Mouse (Mus musculus) lung, adult 2 months (tissue): ENCODE results near the gene Taf4. TPM values are rescaled to one million over a fixed set of nuclear protein-coding genes. Genes with fewer than 3 reads are reported as not detected.

Experiments used
- DNase-seq: peaks from one replicate; pipeline ENCODE4 v3.0.0; 2022
- H3K4me1 ChIP-seq: fragments of 200-500 bp; 2 replicates; pipeline ENCODE4 v1.6.1; 2011; ENCODE audit warnings: low read length; ENCODE audit not compliant: control insufficient read depth, insufficient read depth
- H3K4me3 ChIP-seq: fragments of 200-500 bp; replicated peaks from 2 replicates; pipeline ENCODE3; 2011; ENCODE audit warnings: low read depth, mild to moderate bottlenecking, control low read depth, low read length; ENCODE audit errors: extremely low read depth
- CTCF ChIP-seq: fragments of 200-500 bp; IDR thresholded peaks from 2 replicates; pipeline ENCODE4 v1.5.1; 2011; ENCODE audit warnings: mild to moderate bottlenecking, low read length, control low read depth; ENCODE audit not compliant: insufficient read depth
- POLR2A ChIP-seq: fragments of 200-500 bp; IDR thresholded peaks from 2 replicates; pipeline ENCODE4 v1.6.1; 2011; ENCODE audit warnings: low read depth, mild to moderate bottlenecking, control low read depth, low read length, borderline replicate concordance; ENCODE audit errors: extremely low read depth
- WGBS: fragments of 180-500 bp; shearing (Covaris S2); methylation state at CpG from one replicate; pipeline ENCODE4 v1.1.7; 2018; 5-methylcytosine and 5-hydroxymethylcytosine counted together
- polyA plus RNA-seq: library from polyadenylated mRNA; depleted of rRNA; stranded (reverse); fragments of >200 nt; gene quantifications from 2 replicates; pipeline ENCODE4 v1.2.3, GENCODE M21; 2012

Gene Taf4
- polyA plus RNA-seq, 1 experiment, result 11.5 TPM

DNA sequence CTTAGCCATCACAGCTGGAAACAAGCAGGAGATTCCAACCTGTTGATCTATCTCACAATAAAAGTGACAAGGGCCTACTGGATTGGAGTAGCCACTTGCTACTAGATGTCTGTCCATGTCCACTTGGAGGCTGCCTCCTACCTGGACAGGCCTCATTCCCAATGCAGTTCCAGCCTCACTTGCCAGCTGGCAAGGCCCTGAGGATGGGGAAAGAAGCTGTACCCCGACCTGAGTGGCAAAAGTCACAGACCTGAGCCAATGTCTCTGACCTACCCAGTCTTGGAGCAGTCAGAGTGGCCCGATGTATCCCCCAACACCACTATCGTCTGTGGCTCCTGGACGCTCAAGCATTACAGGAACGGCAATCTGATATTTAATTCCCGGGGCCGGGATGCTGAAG lies 37.2 kb upstream of the Taf4 start:
- TF ChIP-seq POLR2A (no peak), CTCF (no peak)
- no peak overlapping the region for H3K4me3 ChIP-seq
- DNase-seq, result no peak
- 0 out of 2 replicates have a peak, but pooled peaks cover 2% of the 10 kb centered on the region for H3K4me1 ChIP-seq
- WGBS, result 90% methylated on average over 7 of the region's 7 CpGs

DNA sequence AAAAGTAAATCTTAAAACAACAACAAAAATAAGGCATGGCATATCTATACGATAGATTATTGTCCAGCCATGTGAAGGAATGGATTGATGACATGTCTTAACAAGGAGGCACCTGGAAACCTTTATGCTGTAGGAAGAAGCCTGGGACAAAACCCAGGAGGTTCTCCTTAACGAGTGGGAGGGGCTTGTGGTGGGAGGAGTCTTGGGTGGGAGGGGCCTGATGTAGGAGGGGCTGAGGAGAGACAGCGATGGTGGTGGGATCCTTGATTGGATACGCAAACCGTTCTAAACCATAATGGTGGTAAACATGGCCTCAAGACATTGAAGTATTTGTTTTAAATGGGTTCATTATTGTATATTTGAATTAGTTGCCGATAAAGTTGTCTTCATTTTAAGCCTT lies 34.9 kb upstream of the Taf4 start:
- WGBS, result 77% methylated on average over 6 of the region's 6 CpGs
- H3K4me1 ChIP-seq, result no peaks in the 10 kb centered on the region
- no peak overlapping the region for H3K4me3 ChIP-seq
- DNase-seq, result no peak
- TF ChIP-seq CTCF (no peak), POLR2A (no peak)

DNA sequence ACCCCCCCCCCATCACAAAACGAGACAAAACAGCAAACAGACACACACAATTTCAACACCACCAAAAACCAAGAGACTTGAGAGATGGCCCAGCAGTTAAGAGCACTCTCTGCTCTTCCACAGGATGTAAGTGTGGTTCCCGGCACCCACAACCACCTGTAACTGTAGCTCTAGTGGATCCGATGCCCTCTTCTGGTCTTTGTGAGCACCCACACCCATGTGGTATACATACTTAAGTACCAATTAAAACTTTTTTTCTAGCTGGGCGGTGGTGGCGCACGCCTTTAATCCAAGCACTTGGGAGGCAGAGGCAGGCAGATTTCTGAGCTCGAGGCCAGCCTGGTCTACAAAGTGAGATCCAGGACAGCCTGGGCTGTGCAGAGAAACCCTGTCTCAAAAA lies 34.2 kb upstream of the Taf4 start:
- WGBS, result 91% methylated on average over 7 of the region's 7 CpGs
- no peak for TF ChIP-seq POLR2A
- H3K4me3 ChIP-seq, result no peak overlapping the region
- no peaks in the 10 kb centered on the region for H3K4me1 ChIP-seq
- DNase-seq, result no peak

DNA sequence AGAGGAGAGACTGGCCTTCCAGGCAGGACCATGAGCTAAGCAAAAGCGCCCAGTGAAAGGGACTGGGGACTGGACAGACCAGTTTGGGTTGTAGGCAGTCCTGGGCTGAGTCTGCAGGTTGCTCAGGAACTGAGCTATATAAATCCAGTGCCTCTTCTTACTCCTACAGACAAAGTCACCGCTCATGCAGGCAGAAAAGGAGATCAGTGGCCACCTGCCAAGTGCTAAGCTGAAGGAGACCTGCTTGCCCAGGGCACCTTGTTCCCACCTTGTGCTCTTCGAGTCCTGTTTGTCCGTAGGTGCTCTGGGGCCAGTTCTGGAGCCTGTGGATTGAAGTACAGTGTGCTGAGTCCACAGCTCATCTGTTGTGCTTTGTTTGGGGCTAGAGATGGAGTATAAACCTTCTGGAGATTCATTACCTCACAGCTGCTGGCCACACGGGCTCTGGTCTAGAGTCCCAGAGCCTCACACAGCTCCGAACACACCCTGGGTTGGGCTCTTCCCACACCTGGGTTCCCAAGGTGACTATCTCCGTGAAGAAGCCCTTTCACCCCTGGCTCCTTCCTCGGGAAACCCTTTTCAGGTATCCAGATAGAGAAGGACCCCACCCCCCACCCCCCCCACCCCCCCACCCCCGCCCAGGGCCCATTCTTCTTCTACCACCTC lies 30.0 kb upstream of the Taf4 start:
- TF ChIP-seq CTCF (no peak), POLR2A (no peak)
- DNase-seq, result no peak
- no peaks in the 10 kb centered on the region for H3K4me1 ChIP-seq
- 29% methylated on average over 9 of the region's 9 CpGs for WGBS
- no peak overlapping the region for H3K4me3 ChIP-seq

DNA sequence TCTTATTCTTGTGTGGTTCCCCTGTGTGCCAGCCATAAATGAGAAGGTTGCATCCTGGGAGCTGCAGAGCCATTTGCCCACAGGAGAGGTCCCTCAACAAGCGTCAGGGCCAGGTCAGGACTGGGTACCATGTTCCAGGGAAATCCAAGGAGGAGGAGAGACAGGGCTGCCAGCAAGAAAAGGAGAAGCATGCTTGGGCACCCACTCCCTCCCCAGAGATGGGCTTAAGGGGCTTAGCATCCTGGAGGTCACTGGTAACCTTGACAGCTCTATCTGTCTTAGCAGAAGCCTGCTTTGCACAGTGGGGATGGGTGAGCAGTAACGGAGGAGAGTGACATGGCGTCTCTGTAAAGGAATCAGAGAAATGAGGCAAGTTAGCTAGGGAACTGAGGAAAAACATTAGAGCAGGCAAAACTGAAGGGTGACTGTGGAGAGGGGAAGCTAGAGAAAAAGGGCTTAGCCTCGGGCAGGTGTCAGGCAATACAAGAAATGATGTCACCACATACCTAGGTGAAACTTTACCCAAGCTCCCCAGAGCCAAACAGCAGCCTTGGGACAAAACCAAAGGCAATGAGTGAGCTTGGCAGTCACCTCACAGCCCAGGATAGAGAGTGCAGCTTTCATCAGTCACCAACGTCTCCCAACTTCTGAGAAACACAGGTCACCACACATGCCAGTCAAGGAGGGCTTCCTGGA lies 29.4 kb upstream of the Taf4 start:
- 49% methylated on average over 5 of the region's 5 CpGs for WGBS
- TF ChIP-seq CTCF, result no peak
- TF ChIP-seq POLR2A, result no peak
- DNase-seq, result no peak
- H3K4me1 ChIP-seq, result no peaks in the 10 kb centered on the region
- no peak overlapping the region for H3K4me3 ChIP-seq

DNA sequence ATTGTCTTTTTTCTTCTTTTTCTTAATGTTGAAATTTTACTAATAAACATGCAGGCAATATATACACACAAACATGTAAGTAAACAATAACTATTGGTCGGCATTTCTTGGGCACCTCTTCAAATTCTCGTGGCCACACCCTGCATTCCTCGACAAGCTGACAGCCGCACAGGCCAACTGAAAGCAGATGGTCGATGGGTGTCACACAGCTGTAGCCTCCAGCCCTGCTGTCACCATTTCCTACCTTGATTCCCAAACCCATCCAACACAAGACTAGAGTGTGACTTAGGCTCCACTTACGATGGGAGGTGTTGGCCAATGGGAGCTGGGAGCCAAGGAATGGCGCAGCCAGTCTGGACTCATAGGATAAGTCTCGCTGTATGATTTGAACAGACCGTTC lies 25.2 kb upstream of the Taf4 start:
- no peak for DNase-seq
- WGBS, result 72% methylated on average over 9 of the region's 9 CpGs
- no peak for TF ChIP-seq CTCF
- no peak for TF ChIP-seq POLR2A

DNA sequence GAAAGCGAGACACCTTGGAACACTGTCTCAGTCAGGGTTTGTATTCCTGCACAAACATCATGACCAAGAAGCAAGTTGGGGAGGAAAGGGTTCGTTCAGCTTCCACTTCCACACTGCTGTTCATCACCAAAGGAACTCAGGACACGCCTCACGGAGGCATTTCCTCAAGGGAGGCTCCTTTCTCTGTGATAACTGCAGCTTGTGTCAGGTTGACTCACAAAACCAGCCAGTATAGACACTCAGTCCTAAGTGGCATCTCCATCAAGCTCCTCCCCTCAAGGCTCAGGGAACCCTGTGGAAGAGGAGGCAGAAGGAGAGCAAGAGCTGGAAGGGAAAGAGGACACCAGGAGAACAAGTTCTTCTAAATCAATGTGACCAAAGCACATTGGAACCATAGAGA lies 22.0 kb upstream of the Taf4 start:
- Histone ChIP-seq H3K4me1 (no peaks in the 10 kb centered on the region), H3K4me3 (no peak overlapping the region)
- no peak for DNase-seq
- TF ChIP-seq POLR2A, result no peak
- no peak for TF ChIP-seq CTCF
- 46% methylated on average over 4 of the region's 4 CpGs for WGBS

More for the DNA sequence above, 25.2 kb upstream of the Taf4 start:
- Histone ChIP-seq H3K4me3 (no peak overlapping the region), H3K4me1 (no peaks in the 10 kb centered on the region)

DNA sequence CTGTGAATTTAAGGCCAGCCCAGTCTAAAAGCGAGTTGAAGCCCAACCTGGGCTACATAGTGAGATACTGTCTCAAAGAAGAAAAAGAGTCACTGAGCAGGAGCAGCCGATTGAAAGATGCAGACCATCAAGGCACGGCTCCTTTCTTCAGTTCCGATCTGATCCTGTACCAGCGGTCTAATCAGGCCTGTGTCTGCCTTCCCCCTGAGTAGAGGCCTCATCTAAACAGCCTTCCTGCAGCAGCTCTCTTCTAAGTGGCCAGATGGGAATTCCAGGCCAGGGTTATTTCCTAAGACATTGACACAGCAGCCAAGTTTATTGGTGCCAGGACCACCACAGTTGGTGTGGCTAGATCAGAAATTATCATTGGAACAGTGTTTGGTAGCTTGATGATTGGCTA lies 16.6 kb upstream of the Taf4 start:
- H3K4me3 ChIP-seq, result no peak overlapping the region
- H3K4me1 ChIP-seq, result no peaks in the 10 kb centered on the region
- TF ChIP-seq CTCF (no peak), POLR2A (no peak)
- 93% methylated on average over 5 of the region's 5 CpGs for WGBS
- no peak for DNase-seq

DNA sequence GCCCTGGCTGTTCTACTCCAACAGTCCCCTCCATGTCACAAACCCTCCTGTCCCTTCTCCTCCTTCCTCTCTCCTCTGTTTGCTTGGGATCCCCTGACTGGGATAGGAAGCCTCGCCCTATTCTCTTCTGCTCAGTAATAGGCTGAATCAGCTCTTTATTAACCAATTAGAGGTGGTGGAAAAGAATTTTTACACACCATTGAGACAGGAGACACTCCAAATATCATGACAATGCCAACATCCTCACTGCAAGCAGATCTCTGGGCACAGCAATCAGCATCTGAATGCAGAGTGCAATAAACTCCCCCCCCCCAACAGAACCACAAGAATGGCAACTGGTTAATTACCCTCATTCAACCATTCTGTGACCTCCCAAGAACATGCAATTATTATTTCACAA lies 12.7 kb upstream of the Taf4 start:
- no peak for DNase-seq
- TF ChIP-seq CTCF (no peak), POLR2A (no peak)
- H3K4me3 ChIP-seq, result no peak overlapping the region
- H3K4me1 ChIP-seq, result no peaks in the 10 kb centered on the region
- 73% methylated on average over 1 of the region's 1 CpGs for WGBS

DNA sequence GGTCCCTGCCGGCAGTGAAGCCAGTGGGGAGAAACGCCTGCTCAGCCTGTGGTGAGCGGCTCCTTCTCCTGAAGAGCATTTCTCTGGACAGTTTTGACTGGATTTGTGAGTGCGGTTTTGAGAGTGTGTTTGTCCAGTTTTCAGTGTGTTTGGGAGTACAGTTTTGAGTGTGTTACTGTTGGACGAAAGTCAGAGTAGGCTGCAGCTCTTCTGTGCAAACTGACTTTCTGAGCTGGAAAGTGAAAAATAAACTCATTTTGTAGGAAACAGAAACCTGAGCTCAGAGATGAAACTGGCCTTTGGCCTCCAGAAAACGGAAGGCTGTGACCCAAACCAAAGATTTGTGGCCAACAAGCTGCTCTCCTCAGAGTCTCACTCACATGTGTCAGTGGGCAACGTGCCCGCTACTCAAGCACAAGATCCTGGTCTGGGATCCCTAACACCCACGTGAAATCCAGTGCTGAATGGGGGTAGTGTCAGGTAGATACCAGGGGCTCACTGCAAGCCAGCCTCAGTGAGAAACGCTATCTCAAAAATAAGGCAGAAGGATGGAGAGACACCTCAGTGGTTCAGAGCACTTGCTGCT lies 10.1 kb upstream of the Taf4 start:
- 61% methylated on average over 10 of the region's 10 CpGs for WGBS
- Histone ChIP-seq H3K4me3 (no peak overlapping the region), H3K4me1 (no peaks in the 10 kb centered on the region)
- TF ChIP-seq POLR2A, result no peak
- TF ChIP-seq CTCF, result no peak
- DNase-seq, result no peak
